Mouse (Mus musculus) limb, embryonic 14.5 days (tissue): ENCODE results near the gene Dse. TPM values are rescaled to one million over a fixed set of nuclear protein-coding genes. Genes with fewer than 3 reads are reported as not detected.

ENCODE experiments used
- ATAC-seq: fragments of 200-750 bp; cut with Nextera tagmentation; 2 replicates; pipeline ENCODE4 v1.8.0; 2017; ENCODE audit warnings: low read depth, moderate number of reproducible peaks, moderate TSS enrichment; ENCODE audit not compliant: low FRiP score
- DNase-seq: peaks from one replicate; pipeline ENCODE4 v3.0.0-alpha.2; 2015; ENCODE audit warnings: low spot score
- H3K27ac ChIP-seq: fragments of 300-500 bp; sonication (generic); replicated peaks from 2 replicates; pipeline ENCODE4 v1.5.1; 2014; ENCODE audit warnings: low read depth, mild to moderate bottlenecking, low read length, moderate library complexity, mixed read lengths
- H3K27me3 ChIP-seq: fragments of 300-500 bp; sonication (generic); 2 replicates; pipeline ENCODE4 v1.6.1; 2014; ENCODE audit warnings: low read length, mixed read lengths; ENCODE audit not compliant: control insufficient read depth, insufficient read depth
- H3K36me3 ChIP-seq: fragments of 300-500 bp; sonication (generic); 2 replicates; pipeline ENCODE4 v1.6.1; 2014; ENCODE audit warnings: mild to moderate bottlenecking, low read length, moderate library complexity, mixed read lengths; ENCODE audit not compliant: control insufficient read depth, insufficient read depth
- H3K4me1 ChIP-seq: fragments of 300-500 bp; sonication (generic); 2 replicates; pipeline ENCODE4 v1.6.1; 2014; ENCODE audit warnings: antibody characterized with exemption, low read length, mixed read lengths; ENCODE audit not compliant: control insufficient read depth, insufficient read depth
- H3K4me2 ChIP-seq: fragments of 300-500 bp; sonication (generic); replicated peaks from 2 replicates; pipeline ENCODE4 v1.6.1; 2014; ENCODE audit warnings: low read depth, mild to moderate bottlenecking, low read length, moderate library complexity; ENCODE audit not compliant: severe bottlenecking
- H3K4me3 ChIP-seq: fragments of 300-500 bp; sonication (generic); replicated peaks from 2 replicates; pipeline ENCODE4 v1.5.1; 2014; ENCODE audit warnings: low read length
- H3K9ac ChIP-seq: fragments of 300-500 bp; sonication (generic); 2 replicates; pipeline ENCODE4 v1.6.1; 2014; ENCODE audit warnings: mild to moderate bottlenecking, low read depth, low read length, moderate library complexity; ENCODE audit not compliant: severe bottlenecking
- H3K9me3 ChIP-seq: fragments of 300-500 bp; sonication (generic); 2 replicates; pipeline ENCODE4 v1.6.1; 2016; ENCODE audit warnings: low read length; ENCODE audit not compliant: control insufficient read depth
- POLR2A ChIP-seq: fragments of 200-500 bp; IDR thresholded peaks from 2 replicates; pipeline ENCODE4 v1.8.0; 2012; ENCODE audit warnings: inconsistent platforms, mild to moderate bottlenecking, moderate library complexity, borderline replicate concordance; ENCODE audit not compliant: insufficient read depth, insufficient read length; ENCODE audit errors: extremely low read depth
- WGBS: fragments of 180-500 bp; shearing (Covaris S2); extraction: QIAGEN DNeasy Blood & Tissue Kit; methylation state at CpG from one replicate; pipeline ENCODE4 v1.1.7; 2014; 5-methylcytosine and 5-hydroxymethylcytosine counted together
- polyA plus RNA-seq, 2 experiments: library from polyadenylated mRNA; depleted of rRNA in 1 of 2; stranded (reverse) in 1 of 2; unstranded in 1 of 2; fragments of >200 nt; fragmentation: Nextera tagmentation in 1 of 2; extraction: Ambion mirVana in 1 of 2; gene quantifications; 2 replicates each; pipeline versions ENCODE4 v1.2.1 to v1.2.3; 2012 to 2014

Gene Dse
- polyA plus RNA-seq, 2 experiments, result 30.8 to 49.8 TPM

DNA sequence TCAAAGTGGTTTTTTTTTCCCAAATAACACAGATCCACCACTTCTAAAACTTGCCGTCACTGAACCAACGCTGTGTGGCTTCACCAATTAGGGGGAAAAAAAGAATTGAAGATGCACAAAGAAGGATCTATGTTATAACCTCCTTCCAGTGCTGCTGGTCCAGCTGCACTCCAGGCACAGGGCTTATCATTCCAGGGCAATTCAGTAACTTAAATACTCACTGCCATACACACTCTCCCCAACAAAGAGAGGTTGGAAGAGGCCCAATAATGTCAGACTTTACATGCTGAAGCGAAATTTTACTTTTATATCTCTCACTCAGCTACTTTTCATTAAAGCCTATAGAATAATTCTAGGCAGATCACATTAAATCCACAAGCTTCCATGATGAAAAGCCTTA, 8.9 kb downstream of the Dse start:
- Histone ChIP-seq H3K9me3 (0 out of 2 replicates have a peak, but pooled peaks cover 6% of the 10 kb centered on the region), H3K4me1 (peaks cover 18% of the 10 kb centered on the region; the same call in 1 of the 2 replicates), H3K4me2 (no peak overlapping the region), H3K27me3 (no peaks in the 10 kb centered on the region), H3K9ac (no peak overlapping the region), H3K4me3 (no peak overlapping the region), H3K36me3 (no peaks in the 10 kb centered on the region), H3K27ac (no peak overlapping the region; the same call in 1 of the 2 replicates)
- ATAC-seq, result 0 out of 2 replicates have a peak, but pooled peaks have one; percentile 53
- DNase-seq, result no peak
- 71% methylated on average over 3 of the region's 3 CpGs for WGBS
- TF ChIP-seq POLR2A, result no peak

DNA sequence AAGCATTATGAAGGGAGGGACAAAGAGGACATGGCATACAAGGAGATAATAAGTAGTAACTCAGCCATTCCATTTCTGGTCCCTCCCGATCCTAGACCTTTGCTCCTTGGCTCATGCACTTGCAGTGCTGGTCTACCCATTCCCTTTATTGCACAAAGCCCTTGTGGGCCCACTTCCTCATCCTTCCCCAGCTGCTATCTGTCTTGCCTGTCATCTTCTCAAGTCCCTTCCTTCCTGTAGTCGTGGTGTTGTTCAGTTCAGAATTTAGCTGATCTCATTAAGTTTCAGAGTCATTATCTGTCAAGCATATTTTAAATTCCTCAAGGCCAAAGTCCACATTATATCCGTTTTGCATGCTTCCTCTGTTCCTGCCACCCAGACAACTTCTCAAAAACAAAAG, 9.5 kb downstream of the Dse start:
- DNase-seq (no peak), ATAC-seq (no peak)
- Histone ChIP-seq H3K4me3 (no peak overlapping the region), H3K36me3 (no peaks in the 10 kb centered on the region), H3K9ac (no peak overlapping the region), H3K4me1 (peaks cover 18% of the 10 kb centered on the region; the same call in 1 of the 2 replicates), H3K4me2 (no peak overlapping the region), H3K9me3 (0 out of 2 replicates have a peak, but pooled peaks cover 6% of the 10 kb centered on the region), H3K27me3 (no peaks in the 10 kb centered on the region), H3K27ac (peak overlapping the region; percentile 4; the same call in 1 of the 2 replicates)
- TF ChIP-seq POLR2A, result no peak
- WGBS, result 52% methylated on average over 3 of the region's 3 CpGs

DNA sequence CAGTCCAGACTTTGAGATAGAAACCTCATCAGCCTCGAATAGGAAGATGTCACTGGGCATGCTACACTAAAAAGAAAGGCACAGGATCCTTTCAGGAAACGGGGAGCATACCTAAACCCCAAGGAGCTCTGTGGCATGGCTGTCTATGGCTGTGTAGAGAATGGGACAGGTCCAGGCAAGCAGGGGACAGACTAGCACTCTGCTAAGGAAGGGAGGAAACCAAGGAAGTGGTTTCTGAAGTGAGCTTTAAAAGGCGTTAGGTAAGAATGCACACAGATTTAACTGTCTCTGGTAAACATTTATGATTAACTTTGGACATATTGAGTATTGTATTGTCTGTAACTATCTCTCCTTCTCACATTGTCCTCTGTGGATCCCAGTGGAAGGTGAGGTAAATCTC, 10.2 kb downstream of the Dse start:
- 0 out of 2 replicates have a peak, but pooled peaks cover 6% of the 10 kb centered on the region for H3K9me3 ChIP-seq
- ATAC-seq (no peak), DNase-seq (no peak)
- H3K9ac ChIP-seq, result no peak overlapping the region
- 70% methylated on average over 3 of the region's 3 CpGs for WGBS
- peaks cover 16% of the 10 kb centered on the region; the same call in 1 of the 2 replicates for H3K4me1 ChIP-seq
- no peak overlapping the region for H3K4me3 ChIP-seq
- no peak for TF ChIP-seq POLR2A
- no peak overlapping the region for H3K4me2 ChIP-seq
- H3K27me3 ChIP-seq, result no peaks in the 10 kb centered on the region
- no peaks in the 10 kb centered on the region for H3K36me3 ChIP-seq
- no peak overlapping the region for H3K27ac ChIP-seq

- DNase-seq, result no peak
- 26% methylated on average over 2 of the region's 2 CpGs for WGBS
- Histone ChIP-seq H3K36me3 (no peaks in the 10 kb centered on the region), H3K27ac (no peak overlapping the region), H3K4me2 (no peak overlapping the region), H3K9ac (no peak overlapping the region), H3K9me3 (0 out of 2 replicates have a peak, but pooled peaks cover 5% of the 10 kb centered on the region), H3K27me3 (no peaks in the 10 kb centered on the region), H3K4me3 (no peak overlapping the region), H3K4me1 (peaks cover 16% of the 10 kb centered on the region; the same call in 1 of the 2 replicates)
- no peak for TF ChIP-seq POLR2A
- ATAC-seq, result no peak
These were observed 12.6 kb downstream of the Dse start for GRCm38 (mm10) chr10:34194957-34195356.

GRCm38 (mm10) chr10:34194503-34194902, 13.0 kb downstream of the Dse start:
- Histone ChIP-seq H3K27me3 (no peaks in the 10 kb centered on the region), H3K36me3 (no peaks in the 10 kb centered on the region), H3K4me1 (peaks cover 16% of the 10 kb centered on the region; the same call in 1 of the 2 replicates), H3K9ac (no peak overlapping the region), H3K9me3 (0 out of 2 replicates have a peak, but pooled peaks cover under 1% of the 10 kb centered on the region), H3K4me3 (no peak overlapping the region), H3K27ac (no peak overlapping the region), H3K4me2 (no peak overlapping the region)
- 84% methylated on average over 5 of the region's 5 CpGs for WGBS
- no peak for DNase-seq
- TF ChIP-seq POLR2A, result no peak
- ATAC-seq, result no peak
